Mouse (Mus musculus) natural killer cell, adult 2 months (primary cell): Measurements from ENCODE around the gene Bmpr1a.

Experiments used
- DNase-seq, 2 experiments: peaks; one replicate each; pipeline ENCODE4 v3.0.0; 2022; ENCODE audit warnings: low spot score in 2 of 2

The Bmpr1a gene

DNA sequence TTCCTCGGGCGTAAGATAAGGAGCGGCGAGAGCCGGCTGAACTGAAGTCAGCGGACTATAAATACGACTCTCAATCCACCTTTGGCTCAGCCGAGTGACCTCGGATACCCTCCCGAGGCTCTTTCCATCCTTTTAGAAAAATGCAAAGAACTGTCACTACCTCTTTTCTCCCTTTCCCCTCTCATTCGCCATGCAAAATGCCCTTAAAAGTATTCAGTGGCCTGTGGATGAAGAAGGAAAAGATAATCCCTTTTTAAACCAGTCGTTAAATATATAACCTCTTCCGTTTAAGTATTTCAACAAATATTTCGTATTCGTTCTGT, at the start of gene Bmpr1a:
TSS of gene Bmpr1a (minus strand) at position 17 of the 323 bp plus-strand sequence.
- DNase-seq = no peak

DNA sequence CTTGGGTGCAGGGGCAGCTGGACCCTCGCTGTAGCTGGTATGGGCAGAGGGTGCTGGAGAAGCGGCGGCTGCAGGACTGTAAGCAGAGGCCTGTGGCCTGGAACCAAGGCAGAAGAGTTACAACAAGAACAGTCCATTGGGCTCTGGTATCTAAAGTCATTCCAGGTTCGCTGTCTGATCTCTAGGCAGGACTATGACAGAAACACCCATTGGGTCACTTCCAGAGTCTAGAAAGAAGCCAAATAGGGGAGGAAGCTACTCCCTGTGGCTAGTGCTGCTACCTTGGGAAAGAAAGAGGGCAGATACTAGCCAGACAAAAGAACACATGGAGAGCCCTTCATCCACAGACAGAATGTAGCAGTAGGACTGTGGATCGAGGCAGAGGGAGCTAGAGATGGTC, 49.1 kb upstream of the Bmpr1a start:
- no peak for DNase-seq

DNA sequence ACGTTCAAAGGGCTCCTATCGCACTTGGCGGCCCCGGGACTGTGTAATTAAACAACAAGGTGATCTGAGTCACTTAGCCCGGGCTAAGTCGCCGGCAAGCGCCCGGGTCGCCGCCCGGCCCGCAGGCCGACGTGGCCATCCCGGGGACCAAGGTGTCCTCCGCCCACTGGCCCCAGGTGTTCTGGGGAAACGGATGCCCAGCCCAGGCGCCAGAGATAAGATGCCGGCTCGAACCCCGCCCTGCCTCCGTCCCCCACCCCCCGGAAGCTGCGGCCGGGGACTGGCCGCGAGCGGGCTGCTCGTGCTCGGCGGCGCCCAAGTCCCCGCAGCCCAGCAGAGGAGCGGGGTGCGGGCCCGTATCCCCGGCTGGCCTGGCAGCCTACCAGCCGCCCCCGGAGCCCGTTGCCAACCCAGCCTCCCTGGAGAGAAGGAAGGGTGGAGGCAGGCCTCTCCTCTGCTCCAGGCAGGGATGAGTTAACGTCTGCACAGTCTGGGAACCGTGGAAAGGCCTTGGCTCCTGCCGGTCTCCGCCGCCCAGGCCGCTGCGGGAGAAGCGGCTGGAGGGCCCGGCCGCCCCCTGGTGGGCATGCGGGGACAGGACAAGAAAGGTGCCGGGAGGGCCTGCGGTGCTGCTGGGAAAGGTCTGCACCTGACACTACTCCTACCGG, 46.0 kb upstream of the Bmpr1a start:
- peak; percentile 19 to 45 for DNase-seq

DNA sequence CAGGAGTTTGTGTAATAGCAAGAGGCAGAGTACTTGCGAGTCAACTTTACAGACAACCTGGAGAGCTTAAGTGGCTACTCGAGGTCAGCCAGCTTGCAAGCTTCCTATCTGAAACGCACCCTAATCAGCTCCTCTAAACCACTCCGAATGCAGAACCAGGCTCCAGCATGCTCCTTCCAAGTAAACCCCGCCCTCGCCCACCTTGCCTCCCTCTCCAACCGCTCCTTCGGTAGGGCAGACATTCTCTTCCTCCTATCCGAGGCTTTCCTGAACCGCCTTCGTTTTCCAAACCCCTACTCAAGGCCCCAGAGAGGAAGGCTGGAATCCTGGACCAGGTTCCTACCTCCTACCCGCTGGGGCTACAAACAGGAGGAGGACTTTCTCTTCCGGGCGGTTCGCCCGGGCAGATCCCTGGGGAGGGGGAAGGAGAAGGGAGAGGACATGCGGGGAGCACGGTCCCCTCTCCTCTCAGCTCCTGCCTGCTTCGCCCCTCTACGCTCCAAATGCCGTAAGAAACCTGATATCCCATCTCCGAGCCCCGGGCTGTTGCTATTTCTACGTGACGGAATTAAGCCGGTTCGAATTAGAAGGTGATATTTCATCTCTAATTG, 45.4 kb upstream of the Bmpr1a start:
- DNase-seq = no peak

DNA sequence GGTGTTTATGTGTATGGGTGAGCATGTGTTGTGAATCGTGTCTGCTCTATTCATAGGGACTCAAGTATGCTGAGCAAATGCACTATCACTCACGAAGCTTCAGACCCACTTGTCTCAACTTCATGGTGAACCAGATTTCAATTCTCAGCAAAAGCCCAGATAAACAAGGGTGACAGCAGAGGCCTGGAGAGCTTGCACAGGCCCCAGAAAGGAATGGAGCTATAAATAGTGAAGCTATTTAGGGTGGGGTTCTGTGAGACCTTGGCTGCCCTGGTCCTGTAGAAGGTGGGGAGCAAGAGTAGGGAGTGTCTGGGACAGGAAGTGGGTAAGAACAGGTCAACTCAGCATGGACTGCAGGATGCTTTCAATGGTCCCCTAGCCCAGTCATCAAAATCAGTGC, 41.4 kb upstream of the Bmpr1a start:
- no peak for DNase-seq

DNA sequence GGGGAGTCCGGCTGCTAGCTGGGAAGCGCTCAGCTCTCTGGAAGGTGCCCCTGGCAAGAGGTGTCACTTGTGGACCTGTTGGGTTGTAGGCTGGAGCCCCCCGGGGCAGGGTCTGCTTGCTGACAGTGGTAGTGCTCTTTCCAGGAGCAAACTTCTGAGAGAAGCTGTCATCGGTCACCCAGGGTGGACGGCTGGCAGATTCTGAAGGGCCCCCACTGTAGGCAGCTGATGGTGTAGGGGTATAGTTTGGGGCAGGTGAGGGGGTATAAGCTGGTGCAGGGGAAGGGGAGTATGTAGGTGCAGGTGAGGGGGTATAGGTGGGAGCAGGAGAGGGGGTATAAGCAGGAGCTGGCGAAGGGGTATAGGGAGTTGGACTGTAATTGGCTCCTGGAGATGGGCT, 40.9 kb upstream of the Bmpr1a start:
- DNase-seq = no peak

DNA sequence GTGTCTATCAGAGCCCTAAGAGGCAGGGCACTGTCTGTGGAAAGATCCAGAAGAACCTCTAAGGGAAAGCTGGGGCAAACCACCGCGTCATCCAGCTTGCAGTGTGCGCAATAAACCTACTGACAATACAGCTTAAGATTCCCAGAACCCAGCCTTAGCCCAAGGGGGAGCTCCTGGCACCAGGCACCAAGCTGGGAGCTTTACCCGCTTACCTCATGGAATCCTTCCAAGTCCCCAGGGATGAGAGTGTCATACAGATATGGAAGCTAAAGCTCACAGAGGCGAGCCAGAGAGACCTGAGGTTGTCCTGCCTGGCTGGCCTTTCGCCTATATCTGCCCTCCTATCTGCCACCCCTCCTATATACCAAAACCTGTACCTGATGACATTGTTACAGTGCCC, 40.5 kb upstream of the Bmpr1a start:
- DNase-seq = no peak

DNA sequence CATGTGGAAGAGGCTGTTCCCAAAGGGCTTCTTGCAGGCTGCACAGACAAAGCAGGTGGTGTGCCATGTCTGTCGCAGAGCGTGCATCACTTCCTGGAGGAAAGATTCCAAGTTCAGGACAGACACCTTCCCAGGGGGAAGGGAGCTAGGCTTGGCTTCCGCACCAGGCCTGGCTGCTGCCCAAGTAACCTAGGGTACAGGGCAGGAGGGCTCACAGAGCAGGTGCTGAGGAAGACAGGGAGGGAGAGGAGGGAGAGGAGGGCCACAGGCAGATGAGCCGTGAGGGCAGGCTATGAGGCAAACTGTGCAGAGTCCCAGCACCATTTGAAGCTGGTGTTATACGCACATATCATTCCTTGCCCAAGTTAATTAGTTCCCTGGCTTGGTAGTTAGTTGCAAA, 38.8 kb upstream of the Bmpr1a start:
- DNase-seq = no peak

DNA sequence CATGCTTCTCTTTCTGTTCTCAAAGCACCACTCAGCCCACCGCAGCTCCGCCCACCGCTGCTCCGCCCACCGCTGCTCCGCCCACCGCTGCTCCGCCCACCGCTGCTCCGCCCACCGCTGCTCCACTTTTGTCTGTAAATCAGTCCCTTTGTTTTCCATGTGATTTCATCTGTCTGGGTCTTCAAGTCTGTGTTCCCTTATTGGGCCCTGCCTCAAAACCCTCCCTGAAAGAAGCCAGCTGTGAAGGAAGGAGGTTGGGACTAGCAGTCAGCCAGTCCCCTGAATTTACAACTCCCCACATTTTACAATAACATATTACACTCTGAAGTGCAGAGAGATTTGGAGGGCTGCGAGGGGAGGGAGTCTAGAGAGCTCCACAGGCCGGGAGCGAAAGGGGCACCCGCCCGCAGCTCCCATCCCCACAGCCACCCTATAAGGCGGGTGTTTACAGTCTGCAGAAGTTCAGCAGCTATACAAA, 37.6 kb upstream of the Bmpr1a start:
- no peak for DNase-seq

DNA sequence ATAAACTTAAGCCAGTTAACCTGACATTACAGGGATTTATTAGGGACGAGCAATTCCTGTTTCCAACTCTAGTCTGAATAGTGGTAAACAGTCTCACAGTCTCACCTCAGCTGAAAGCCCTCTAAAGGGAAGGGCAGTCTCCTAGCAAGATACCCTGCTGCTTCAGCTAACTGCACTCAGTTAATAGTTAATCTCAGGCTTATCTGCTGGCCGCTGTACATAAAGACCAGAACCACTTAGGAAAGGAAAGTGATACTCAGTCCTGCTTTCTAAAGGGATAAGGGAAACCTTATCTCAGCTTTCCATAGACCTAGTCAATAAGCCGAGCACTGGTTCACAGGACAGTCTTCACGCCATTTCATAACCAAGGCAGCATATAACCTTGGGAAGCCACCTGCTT, 32.7 kb upstream of the Bmpr1a start:
- no peak for DNase-seq

DNA sequence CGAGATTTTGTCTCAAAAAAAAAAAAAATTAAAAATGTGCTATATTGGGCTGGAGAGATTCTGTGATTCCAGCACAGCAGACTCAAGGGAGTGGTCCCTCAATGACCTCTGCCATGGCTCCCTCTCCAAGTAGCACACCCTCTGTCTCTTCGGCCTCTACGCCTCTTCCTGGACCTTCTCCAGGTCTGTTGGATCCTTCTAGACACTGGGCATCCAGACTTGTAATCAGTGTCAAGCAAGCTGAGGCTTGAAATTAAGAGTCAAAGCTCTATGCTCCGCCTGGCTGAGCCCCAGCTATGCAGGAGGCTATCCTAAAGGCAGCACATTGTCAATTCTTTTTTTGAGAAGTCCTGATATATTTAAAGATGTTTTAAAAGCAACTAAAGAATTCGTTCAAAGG, 30.4 kb upstream of the Bmpr1a start:
- no peak for DNase-seq

DNA sequence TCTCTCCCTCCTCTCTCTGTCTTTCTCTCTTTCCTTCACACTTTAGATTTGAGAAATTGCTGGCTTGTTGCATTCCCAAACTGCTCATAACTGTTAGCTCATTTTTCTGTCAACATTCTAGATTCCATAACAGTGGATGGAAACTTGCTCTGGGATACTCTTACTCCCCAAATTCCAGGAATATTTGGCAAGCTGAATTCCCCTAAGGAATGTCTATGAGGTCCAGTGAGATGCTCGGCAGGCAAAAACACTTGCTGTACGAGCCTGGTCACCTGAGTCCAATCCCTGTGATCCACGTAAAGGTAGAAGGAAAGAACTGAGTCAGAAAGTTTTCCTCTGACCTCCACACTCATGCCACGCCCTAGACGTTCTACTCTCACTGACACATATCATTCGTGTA, 29.4 kb upstream of the Bmpr1a start:
- no peak for DNase-seq

DNA sequence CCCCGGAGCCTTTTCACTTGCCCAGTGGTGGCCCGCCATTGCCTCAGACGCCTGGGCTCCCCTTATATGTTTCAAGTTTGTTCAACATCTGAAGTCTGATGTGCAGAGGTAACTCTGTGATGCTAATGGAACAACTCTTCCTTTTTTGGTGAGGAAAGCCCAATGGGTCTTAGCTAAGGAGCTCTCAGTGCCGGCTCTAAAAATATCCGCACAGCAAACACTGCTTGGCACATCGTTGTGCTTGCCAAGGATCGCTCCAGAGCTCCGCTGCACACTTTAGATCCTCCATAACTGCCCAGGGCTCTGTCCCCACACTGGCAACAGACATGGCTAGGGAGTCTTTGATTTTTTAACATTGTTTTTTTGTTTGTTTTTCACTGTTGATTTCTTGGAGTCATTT, 25.7 kb upstream of the Bmpr1a start:
- DNase-seq = no peak

DNA sequence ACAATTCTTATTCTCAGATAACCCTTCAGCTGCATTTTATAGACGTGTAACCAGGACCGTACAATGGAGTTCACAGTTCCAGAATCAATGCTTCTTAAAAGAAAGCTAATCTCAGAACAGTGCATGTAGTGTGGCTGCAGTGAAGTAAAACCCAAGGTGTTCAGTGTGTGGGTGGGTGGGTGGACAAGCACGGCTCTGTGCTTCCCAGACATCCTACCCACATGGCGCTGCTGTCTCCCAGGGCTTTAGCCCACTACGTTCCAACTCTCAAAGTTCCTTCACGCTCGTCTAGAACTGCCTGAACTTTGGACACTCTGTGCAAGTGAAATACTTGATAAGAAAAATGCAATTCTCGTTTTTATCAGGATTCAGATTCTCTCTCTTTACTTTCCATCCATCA, 19.6 kb upstream of the Bmpr1a start, which contains the start of gene 9230112D13Rik:
TSS of gene 9230112D13Rik (minus strand) at position 101 of the 400 bp plus-strand sequence.
- no peak for DNase-seq

DNA sequence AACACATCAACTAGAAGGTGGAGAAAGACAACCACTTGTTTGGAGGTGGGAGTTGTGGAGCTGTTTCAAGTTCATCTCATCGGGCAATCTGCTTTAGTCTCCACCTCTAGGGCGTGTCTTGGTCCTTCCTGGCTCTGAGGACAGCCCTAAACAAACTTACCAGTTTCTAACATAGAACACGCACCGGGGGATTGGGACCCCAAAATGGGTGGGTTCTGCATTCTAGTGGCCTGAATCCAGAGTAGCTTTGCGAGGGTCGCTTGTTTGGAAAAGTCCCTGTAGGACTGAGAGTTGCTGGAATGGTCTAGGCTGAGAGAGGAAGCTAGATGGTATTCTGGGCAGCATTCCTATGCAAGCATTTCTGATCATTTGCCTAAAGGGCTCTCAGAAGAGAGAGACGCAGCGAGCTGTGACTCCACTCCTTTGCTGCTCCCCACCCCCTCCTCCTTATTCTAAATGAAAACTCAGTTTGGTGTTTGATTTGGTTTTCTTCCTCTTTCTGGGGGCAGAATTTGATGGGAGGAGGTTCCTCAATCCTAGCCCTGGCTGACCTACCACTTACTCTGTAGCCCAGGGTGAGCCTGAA, 14.9 kb upstream of the Bmpr1a start:
- DNase-seq = no peak

DNA sequence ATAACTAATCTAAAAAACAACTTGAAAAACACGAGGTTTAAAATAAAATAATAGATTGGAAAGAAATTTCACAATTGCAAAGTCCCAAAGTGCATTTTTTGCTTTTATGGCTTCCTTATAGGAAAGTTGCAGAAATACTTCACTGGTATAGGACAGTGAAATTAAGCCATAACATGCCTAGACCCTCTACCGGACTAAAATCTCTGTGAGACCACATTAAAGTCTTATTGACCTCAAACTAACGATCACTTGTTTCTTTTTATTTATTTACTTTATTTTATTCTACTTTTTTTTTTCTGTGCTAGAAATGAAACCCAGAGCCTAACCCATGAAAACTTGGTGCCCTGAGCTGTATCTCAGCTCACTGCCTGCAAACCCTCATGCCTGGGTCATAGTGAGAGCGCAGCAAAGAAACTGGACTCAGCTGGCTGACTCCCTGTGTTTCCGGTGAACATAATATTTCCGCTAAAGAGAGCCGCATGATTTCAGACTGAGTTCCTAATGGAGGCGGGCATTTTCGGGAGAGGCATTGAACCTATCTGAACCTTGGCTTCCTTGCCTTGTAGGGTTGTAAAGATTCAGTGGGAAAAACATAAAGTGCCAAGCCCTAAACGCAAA, 13.9 kb upstream of the Bmpr1a start:
- DNase-seq = no peak

DNA sequence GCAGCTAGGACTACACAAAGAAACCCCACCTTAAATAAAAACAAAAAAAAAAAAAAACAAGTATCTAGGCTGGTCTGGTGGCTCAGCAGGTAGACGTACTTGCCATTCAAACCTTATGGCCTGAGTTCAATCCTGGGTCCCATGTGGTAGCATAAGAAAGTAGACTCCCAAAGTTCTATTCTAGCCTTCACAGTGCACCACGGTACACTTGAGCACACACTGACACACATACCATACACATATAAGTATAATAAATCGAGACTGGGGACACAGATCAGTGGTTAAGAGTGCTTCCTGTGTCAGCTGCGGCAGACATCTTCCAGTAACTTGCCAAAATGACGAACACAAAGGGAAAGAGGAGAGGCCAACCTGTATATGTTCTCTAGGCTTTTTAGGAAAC, 12.7 kb upstream of the Bmpr1a start:
- DNase-seq = no peak

DNA sequence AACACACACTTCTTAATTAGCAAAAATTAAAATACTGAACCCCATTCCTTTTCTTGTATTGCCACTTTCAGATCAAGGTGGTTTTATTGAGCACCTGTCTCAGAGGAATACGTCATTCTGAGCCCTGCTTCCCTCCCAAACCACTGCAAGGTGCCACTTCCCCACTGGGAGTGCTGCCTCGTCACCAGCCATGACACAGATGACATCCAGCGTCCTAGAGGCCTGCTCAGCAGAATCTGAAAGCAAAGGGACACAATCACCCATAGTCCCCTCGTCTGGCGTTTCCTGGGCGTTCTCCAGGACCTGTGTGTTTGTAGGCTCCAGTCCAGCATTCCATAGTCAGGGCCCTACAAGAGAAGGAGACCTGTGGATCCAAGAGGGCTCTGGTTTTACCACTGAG, 11.0 kb upstream of the Bmpr1a start:
- DNase-seq = no peak

DNA sequence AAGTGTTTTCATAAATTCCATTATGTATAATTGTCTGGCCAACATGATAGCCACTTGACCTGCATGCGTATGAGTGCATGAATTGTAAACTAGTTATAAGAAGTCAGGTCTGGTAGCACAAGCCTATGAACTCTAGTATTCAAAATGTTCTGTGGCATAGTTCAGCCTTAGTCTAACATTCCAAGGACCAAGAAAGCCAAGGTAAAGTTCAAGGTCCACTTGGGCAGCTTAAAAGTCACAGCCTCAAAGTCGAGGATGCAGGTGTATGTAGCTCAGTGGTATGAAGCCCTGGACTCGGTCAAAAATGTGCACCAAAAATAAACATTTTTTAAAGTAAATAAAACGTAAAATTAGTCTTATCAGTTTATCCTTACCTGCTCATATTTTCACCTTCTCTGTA, 9.5 kb upstream of the Bmpr1a start:
- no peak for DNase-seq

DNA sequence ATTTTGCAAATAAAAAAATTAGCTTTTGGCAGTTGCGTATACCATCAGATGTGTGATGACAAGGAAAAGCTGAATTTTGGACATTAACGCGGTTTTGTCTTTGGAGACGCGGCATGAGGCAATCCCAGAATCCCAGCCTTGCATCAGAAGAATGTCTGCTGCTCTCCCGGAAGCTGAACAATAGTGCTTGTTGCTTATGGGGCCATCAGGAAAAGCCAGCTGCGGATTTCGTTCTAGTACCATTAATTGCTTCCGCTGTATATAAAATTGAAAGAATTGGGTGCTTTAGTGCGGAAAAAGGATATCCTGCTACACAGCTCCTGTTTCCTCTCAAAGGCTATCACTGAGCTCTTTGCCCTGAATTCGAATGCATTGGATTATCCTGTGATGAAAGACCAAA, 8.8 kb upstream of the Bmpr1a start:
- DNase-seq = no peak

DNA sequence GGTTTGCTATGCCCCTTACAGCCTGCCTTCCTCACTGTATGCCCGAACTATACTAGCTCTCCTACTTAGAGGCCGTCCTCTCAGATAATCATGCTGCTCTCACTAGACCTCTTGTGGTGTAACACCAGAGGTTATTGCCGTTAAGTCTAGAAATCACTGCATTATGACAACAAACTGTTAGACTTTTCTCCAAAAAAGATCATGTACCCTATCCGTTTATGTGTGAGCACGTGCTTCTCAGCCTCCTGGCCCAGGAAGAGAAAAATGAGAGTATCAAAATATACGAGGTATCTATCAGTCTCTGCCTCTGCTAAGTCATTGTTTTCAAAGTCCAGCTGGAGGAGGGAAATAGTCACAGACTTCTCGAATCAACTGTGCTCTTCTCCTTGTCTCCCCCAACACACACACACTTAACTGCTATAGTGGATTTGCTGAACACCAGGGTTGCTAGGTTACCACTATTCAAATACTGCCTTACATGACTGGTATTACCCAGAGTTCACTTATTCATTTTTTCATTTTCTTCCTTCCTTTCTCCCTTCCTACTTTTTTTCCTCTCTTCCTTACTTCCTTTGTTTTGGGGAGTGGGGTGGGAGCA, 5.8 kb upstream of the Bmpr1a start:
- no peak for DNase-seq

DNA sequence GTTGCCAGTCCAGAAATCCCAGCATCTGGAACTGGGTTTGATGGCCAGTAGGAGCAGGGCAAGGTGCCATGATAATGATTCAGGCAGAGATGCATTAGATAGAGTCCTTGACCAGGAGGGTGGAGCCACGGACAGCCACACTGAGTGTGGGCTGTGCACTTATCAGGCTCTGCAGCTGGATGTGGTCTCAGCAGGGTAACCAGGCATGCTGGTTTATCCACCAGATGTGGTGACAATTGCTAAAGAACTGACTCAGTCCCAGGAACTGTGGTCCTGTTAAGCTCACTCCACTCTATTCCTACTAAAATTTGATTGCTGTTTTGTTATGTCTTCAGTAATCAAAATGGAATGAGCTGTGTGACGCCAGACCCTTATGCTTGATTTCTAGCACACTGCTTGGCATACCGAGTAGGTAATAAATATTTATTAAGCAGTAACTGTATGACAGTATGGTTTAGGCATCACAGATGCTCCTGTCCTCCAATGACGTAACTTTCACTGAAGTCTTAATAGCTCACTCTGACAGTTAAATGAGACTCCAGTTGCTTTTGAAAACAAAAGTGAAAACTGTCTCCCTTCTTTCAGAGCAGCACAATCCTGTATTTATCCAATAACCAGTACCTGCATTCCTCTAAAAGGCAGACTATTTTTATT, 5.2 kb upstream of the Bmpr1a start:
- no peak for DNase-seq
